Mouse (Mus musculus) activated CD4-positive, CD25-positive, alpha-beta regulatory T cell (primary cell): Measurements from ENCODE around the gene Insm2. TPM values are rescaled to one million over a fixed set of nuclear protein-coding genes. Genes with fewer than 3 reads are reported as not detected.

Experiments used
- polyA plus RNA-seq, 2 experiments: library from polyadenylated mRNA; unstranded; fragments of 100-300 nt; shearing (Covaris generic); gene quantifications; one replicate each; pipeline ENCODE4 v1.2.1; 2017

The Insm2 gene
- polyA plus RNA-seq, result under 1 TPM; 0.13 to 0.21 TPM

GRCm38 (mm10) chr12:55598887-55599561 lies at the start of gene Insm2:
TSS of gene Insm2 (plus strand) at chr12:55599427.

DNA sequence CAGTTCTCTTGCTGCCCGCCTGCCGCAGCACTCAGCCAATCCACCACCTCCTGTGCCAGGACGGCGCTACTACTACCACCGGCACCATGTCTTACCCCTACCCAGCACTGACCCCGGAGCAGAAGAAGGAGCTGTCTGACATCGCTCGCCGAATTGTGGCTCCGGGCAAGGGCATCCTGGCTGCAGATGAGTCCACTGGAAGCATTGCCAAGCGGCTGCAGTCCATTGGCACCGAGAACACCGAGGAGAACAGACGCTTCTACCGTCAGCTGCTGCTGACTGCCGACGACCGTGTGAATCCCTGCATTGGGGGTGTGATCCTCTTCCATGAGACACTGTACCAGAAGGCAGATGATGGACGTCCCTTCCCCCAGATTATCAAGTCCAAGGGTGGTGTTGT lies 34.0 kb upstream of the Insm2 start, which contains the start of gene Aldoart2:
TSS of gene Aldoart2 (plus strand) at position 34 of the 400 bp plus-strand sequence.

Other genes with a start within 250 kb of the Insm2 start
- 100 to 1,000 TPM; 316 to 404 TPM for gene Psma6, start 215.2 kb upstream of the Insm2 start, polyA plus RNA-seq
- 100 to 1,000 TPM; 585 to 847 TPM for gene Nfkbia, start 106.8 kb upstream of the Insm2 start, polyA plus RNA-seq
- not detected for gene Aldoart2, start 34.2 kb upstream of the Insm2 start, polyA plus RNA-seq
- gene Ralgapa1, start 221.7 kb downstream of the Insm2 start, polyA plus RNA-seq, result 10 to 100 TPM; 31.8 to 36.4 TPM
- gene Brms1l, start 236.9 kb downstream of the Insm2 start, polyA plus RNA-seq, result 10 to 100 TPM; 13.5 to 17.8 TPM